Mouse (Mus musculus) right cerebral cortex, postnatal 10 days (tissue): ENCODE measurements around the gene Dnmt3c.

ENCODE experiments used
- DNase-seq, 2 experiments: peaks; one replicate each; pipeline ENCODE4 v3.0.0; 2021; ENCODE audit warnings: low spot score in 2 of 2

Gene Dnmt3c

GRCm38 (mm10) chr2:153723098-153723497, 26.6 kb downstream of the Dnmt3c start:
- no peak for DNase-seq

GRCm38 (mm10) chr2:153724424-153724823, 28.0 kb downstream of the Dnmt3c start:
- no peak for DNase-seq

- DNase-seq = no peak
These were observed 28.4 kb downstream of the Dnmt3c start for GRCm38 (mm10) chr2:153724871-153725270.

GRCm38 (mm10) chr2:153725291-153725690, 28.8 kb downstream of the Dnmt3c start:
- DNase-seq = no peak

- no peak for DNase-seq
These were observed 37.6 kb downstream of the Dnmt3c start for GRCm38 (mm10) chr2:153734033-153734432.

GRCm38 (mm10) chr2:153740500-153741436, 44.3 kb downstream of the Dnmt3c start, which contains the start of gene Mapre1:
Gene Mapre1 (plus strand): TSS chr2:153741274.
- peak; percentile 100 for DNase-seq

- peak in 1 of 2 experiments; percentile 82 for DNase-seq
These were observed 45.1 kb downstream of the Dnmt3c start for GRCm38 (mm10) chr2:153741437-153742065.

GRCm38 (mm10) chr2:153747994-153748393, 51.5 kb downstream of the Dnmt3c start:
- DNase-seq = no peak

- no peak for DNase-seq
These were observed 53.9 kb downstream of the Dnmt3c start for GRCm38 (mm10) chr2:153750363-153750762.

- DNase-seq = no peak
These were observed 65.7 kb downstream of the Dnmt3c start for GRCm38 (mm10) chr2:153762121-153762520.

GRCm38 (mm10) chr2:153767484-153767883, 71.0 kb downstream of the Dnmt3c start:
- DNase-seq = no peak

- no peak for DNase-seq
These were observed 72.4 kb downstream of the Dnmt3c start for GRCm38 (mm10) chr2:153768881-153769280.

GRCm38 (mm10) chr2:153772950-153773349, 76.5 kb downstream of the Dnmt3c start:
- DNase-seq = no peak

- no peak for DNase-seq
These were observed 79.0 kb downstream of the Dnmt3c start for GRCm38 (mm10) chr2:153775472-153775871.

- DNase-seq = peak; percentile 74 to 75
These were observed 82.3 kb downstream of the Dnmt3c start for GRCm38 (mm10) chr2:153778638-153779362.
